Comparison of ENCODE assay signal across 11 mouse cellular contexts in the genomic region with DNA sequence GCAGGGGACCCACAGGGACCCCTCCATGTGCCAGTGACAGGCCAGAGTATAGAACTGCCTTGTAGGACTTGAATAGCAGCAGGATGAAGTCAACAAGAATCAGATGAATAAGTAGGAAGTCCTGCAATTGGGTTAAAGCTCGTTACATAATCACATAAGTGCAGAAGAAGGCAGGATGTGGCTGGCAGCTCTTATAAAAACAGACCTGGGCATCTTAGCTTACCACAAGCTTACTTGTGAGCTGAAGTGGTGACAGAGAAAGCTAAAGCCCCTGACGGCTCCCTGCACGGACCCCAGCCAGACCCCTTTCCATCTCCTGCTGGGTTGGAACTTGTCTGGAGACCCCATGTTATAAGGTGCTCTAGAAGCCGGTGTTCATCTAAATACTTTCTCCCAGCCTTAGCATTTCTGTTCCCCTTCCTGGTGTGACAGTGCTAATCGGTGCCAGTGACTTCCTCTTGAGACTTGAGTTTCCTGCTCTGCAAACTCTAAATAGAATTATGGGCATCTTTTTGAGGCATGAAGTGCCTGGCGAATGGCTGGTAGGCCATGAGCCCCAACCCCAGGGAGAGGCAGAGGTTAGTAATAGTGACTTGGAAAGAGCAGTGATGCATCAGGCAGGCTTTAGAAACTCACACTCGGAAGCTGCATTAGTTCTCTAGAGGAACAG. TPM values are rescaled to one million over a fixed set of nuclear protein-coding genes. Genes with fewer than 3 reads are reported as not detected.
DNase-seq lines count a peak whose midpoint lies in the region; ATAC-seq and TF ChIP-seq lines count a peak whose summit lies in the region.
"Had no signal": no experiment of that assay in that cellular context is flagged by ENCODE, and none has a peak within 500 bp of the region (broad histone marks: within the 10 kb centered on the region; RNA-seq: fewer than 3 reads in every experiment).

No protein-coding gene starts in this region.

- H3K36me3 ChIP-seq in spleen, adult 2 months (ENCODE audit: control insufficient read depth, insufficient read depth, low read length) = peaks cover 4% of the 10 kb centered on the region
- H3K36me3 ChIP-seq in limb, embryonic 10.5 days = peaks cover 5% of the 10 kb centered on the region; the same call in 1 of the 2 replicates
- no peaks in the 10 kb centered on the region for H3K36me3 ChIP-seq in forebrain, embryonic 12.5 days (replicated peaks)

- peaks cover 11% of the 10 kb centered on the region; the same call in 1 of the 2 replicates for H3K4me1 ChIP-seq in spleen, adult 2 months (ENCODE audit: control insufficient read depth, insufficient read depth, insufficient read length)
- peaks cover 12% of the 10 kb centered on the region for H3K4me1 ChIP-seq in bone marrow, adult 2 months (ENCODE audit: control insufficient read depth, insufficient read depth, low read length)
- H3K4me1 ChIP-seq in limb, embryonic 10.5 days = peaks cover 32% of the 10 kb centered on the region
- peaks cover 17% of the 10 kb centered on the region for H3K4me1 ChIP-seq in forebrain, embryonic 12.5 days

- peak overlapping the region; percentile 86 for H3K27ac ChIP-seq in spleen, adult 2 months (ENCODE audit: insufficient read depth, low read length)
- peak overlapping the region; percentile 90 for H3K27ac ChIP-seq in bone marrow, adult 2 months (ENCODE audit: control insufficient read depth, insufficient read depth, low read depth, low read length, poor library complexity)
- no peak overlapping the region for H3K27ac ChIP-seq in limb, embryonic 10.5 days
- H3K27ac ChIP-seq in forebrain, embryonic 12.5 days = no peak overlapping the region

- H3K9ac ChIP-seq in forebrain, embryonic 12.5 days = no peak overlapping the region

- no peak overlapping the region for H3K4me3 ChIP-seq in spleen, adult 2 months (ENCODE audit: extremely low read depth, insufficient read depth, insufficient read length)
- peak overlapping the region; percentile 37 for H3K4me3 ChIP-seq in bone marrow, adult 2 months (replicated peaks; ENCODE audit: control insufficient read depth, low read depth, low read length)
- H3K4me3 ChIP-seq in limb, embryonic 10.5 days = no peak overlapping the region
- no peak overlapping the region for H3K4me3 ChIP-seq in forebrain, embryonic 12.5 days (replicated peaks)

- peak in 1 of 2 experiments; percentile 23 for DNase-seq in spleen, adult 2 months (ENCODE audit: low read depth in 1 of 2, low spot score in 2 of 2)
- no peak for DNase-seq in spleen, adult 12 weeks (ENCODE audit: low spot score)
- DNase-seq in limb, embryonic 10.5 days (ENCODE audit: low spot score) = peak; percentile 28
- DNase-seq in layer of hippocampus, adult 9-10 months (ENCODE audit: low spot score) = no peak
- DNase-seq: adrenal gland, postnatal 36 days; kidney, postnatal 25 days had no signal

- H3K9me3 ChIP-seq in limb, embryonic 10.5 days (replicated peaks) = no peaks in the 10 kb centered on the region
- no peaks in the 10 kb centered on the region for H3K9me3 ChIP-seq in forebrain, embryonic 12.5 days

- no peaks in the 10 kb centered on the region for H3K27me3 ChIP-seq in spleen, adult 2 months (ENCODE audit: control insufficient read depth, insufficient read depth, low read length)
- H3K27me3 ChIP-seq in limb, embryonic 10.5 days (ENCODE audit: low read depth, poor library complexity, severe bottlenecking) = peaks cover 10% of the 10 kb centered on the region; the same call in 1 of the 2 replicates
- 0 out of 2 replicates have a peak, but pooled peaks cover 6% of the 10 kb centered on the region for H3K27me3 ChIP-seq in forebrain, embryonic 12.5 days
- H3K27me3 ChIP-seq: Patski had no signal

- ATAC-seq in neutrophil, adult 5-6 weeks (ENCODE audit: extremely low read depth, insufficient number of reproducible peaks, low FRiP score, poor library complexity, severe bottlenecking) = peak; percentile 52
- no peak for ATAC-seq in forebrain, embryonic 12.5 days (ENCODE audit: low FRiP score)
- ATAC-seq: forebrain, embryonic 16.5 days; Patski had no signal

- WGBS in spleen, adult 2 months = 16% methylated on average over 7 of the region's 7 CpGs
- WGBS in bone marrow, adult 2 months = 9% methylated on average over 7 of the region's 7 CpGs
- WGBS in limb, embryonic 10.5 days = 81% methylated on average over 7 of the region's 7 CpGs
- WGBS in forebrain, embryonic 12.5 days = 86% methylated on average over 7 of the region's 7 CpGs

- no peak for TF ChIP-seq POLR2A in spleen, adult 2 months (IDR thresholded peaks at IDR 0.05; ENCODE audit: low read depth, low read length)
- no peak for TF ChIP-seq POLR2A in bone marrow, adult 2 months (IDR thresholded peaks at IDR 0.05; ENCODE audit: borderline replicate concordance, control insufficient read depth, low read depth, low read length)

- no peak for TF ChIP-seq CTCF in spleen, adult 2 months (IDR thresholded peaks at IDR 0.05; ENCODE audit: extremely low read depth, insufficient read depth, insufficient read length, insufficient replicate concordance)
- no peak for TF ChIP-seq CTCF in bone marrow, adult 2 months (IDR thresholded peaks at IDR 0.05; ENCODE audit: control insufficient read depth, insufficient read depth, low read length)

- H3K4me2 ChIP-seq in forebrain, embryonic 12.5 days = no peak overlapping the region

RNA-seq across cellular contexts. Expression of a gene that starts 6.8 kb away (rescaled TPM):
- polyA plus RNA-seq in spleen, adult 2 months (2012; rRNA removed) = 9.1 and 12.0 TPM in 2 replicates
- 21.5 and 29.6 TPM in 2 replicates for polyA plus RNA-seq in bone marrow, adult 2 months (2011; ENCODE audit: insufficient read depth, insufficient read length, low replicate concordance, missing spikeins)
- 21.8 and 30.3 TPM in 2 replicates for polyA plus RNA-seq in limb, embryonic 10.5 days (2016; fragmentation: Nextera tagmentation; extraction: Ambion mirVana)
- 105 and 112 TPM in 2 replicates for total RNA-seq in neutrophil, adult 5-6 weeks (2017)
- 27.2 and 33.1 TPM in 2 replicates for polyA plus RNA-seq in forebrain, embryonic 12.5 days (2016; fragmentation: Nextera tagmentation; extraction: Ambion mirVana)

Comparison
In these comparisons a context has a peak if more than half of its experiments do, and no peak if none do; other contexts are left out.
1. H3K27ac ChIP-seq: peak in spleen, adult 2 months (single experiment) and bone marrow, adult 2 months (single experiment); none in limb, embryonic 10.5 days (single experiment) and forebrain, embryonic 12.5 days (single experiment).